Mouse (Mus musculus) C2C12 (cell line): ENCODE measurements at regions not wholly inside any gene's neighbourhood (a gene's known extent, or its start where the extent isn't known, plus 50 kb on each side); places are given as distances from the start of the nearest gene placed in this dataset.

Source experiments
- CTCF ChIP-seq: IDR thresholded peaks from one replicate; pipeline ENCODE4 v1.5.1; 2011; ENCODE audit not compliant: control insufficient read depth, insufficient read depth, insufficient read length
- USF1 ChIP-seq: IDR thresholded peaks from one replicate; pipeline ENCODE4 v1.6.1; 2011; ENCODE audit warnings: low read depth, mild to moderate bottlenecking, control low read depth, moderate library complexity

DNA sequence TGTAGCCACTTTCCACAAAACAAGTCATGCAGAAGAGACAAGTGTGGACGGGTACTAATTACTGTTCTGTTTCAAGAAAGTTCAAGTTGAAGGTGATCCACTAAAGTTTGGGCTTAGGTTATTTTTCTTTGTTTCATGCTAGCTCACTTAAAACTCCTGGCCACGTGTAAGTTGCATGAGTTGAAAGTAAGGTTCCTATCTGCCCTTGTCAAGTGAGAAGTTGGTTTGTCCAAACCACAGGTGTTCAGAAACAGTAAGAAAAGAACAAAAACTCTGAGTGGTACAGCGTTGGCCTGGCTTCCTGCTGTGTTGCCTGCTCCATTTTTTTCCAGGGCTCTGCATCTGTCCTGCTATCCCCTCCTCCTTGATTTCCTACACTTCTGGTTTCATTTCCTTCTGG lies 168.5 kb downstream of the Bcl11a start:
- no peak for TF ChIP-seq CTCF
- no peak for TF ChIP-seq USF1
